Mouse (Mus musculus): ENCODE measurements around the gene Coq5.
A peak's percentile ranks its signal among the peaks of the same experiment; 100 is the strongest.

Gene Coq5

DNA sequence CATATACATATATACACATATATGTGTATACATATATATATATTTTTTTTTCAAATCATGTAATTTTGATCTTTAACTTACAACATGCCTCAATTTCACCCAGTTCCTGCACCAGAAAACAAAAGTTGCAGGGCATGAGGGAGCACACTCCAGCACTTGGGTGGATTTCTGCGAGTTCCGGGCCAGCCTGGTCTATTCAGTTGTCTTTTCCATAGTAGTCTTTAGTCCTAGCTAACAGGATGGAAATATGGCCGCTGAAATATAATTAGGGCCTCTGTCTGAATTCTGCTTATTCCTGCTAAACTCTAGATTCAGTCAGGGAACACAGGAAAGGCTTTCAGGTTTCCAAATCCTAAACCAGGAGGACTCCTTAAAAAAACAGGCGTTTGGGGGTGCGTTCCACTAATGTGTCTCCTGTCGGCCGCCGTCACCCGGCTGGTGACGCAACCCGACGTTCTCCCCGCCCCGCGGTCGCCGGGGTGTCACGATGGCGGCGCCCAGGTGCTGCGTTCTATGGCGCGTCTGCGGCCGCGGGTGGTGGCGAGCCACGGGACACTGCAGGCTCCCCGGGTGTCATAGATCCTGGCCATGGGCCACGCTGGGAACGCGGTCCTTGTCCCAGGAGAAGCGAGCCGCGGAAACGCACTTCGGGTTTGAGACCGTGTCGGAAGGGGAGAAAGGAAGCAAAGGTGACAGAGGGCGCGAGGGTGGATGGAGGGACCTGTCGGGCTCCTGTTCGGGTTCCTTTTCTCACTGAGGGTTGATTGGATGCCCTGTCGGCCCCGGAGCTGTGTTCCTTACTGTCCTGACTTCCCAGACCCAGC, at the start of gene Coq5:
Gene Coq5, plus strand, starts transcription at position 441 of the 824 bp plus-strand sequence.
- ATAC-seq (ENCODE audit: low TSS enrichment): peak; percentile 85

GRCm38 (mm10) chr5:115230830-115231551, 48.5 kb upstream of the Coq5 start:
- ATAC-seq (ENCODE audit: low TSS enrichment): peak; percentile 64

DNA sequence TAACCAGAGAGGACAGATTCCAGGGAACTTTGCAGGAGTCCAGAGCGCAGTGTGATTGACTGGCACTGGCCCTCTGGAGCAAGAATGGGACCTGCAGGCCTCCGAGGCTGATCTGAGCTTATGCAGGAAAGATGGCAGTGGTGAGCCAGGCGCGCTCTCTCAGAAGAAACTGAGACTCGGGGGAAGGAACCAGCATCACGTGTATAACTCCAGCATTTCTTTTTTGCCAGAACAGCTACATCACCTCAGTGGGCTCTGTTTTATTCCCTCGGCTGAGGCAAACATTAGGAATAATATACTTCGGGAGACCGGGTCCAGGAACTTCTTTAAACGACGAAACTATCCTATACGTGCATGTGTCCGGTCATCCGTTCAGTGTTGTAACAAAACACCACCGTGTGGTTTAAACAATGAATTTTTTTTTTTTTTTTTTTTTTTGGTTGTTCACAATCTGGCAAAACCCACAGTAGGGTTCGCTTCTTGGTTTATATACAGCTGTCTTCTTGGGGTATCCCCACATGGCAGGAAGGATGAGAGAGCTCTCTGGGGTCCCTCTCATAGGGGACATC, 47.8 kb upstream of the Coq5 start:
- ATAC-seq (ENCODE audit: low TSS enrichment): peak; percentile 25

DNA sequence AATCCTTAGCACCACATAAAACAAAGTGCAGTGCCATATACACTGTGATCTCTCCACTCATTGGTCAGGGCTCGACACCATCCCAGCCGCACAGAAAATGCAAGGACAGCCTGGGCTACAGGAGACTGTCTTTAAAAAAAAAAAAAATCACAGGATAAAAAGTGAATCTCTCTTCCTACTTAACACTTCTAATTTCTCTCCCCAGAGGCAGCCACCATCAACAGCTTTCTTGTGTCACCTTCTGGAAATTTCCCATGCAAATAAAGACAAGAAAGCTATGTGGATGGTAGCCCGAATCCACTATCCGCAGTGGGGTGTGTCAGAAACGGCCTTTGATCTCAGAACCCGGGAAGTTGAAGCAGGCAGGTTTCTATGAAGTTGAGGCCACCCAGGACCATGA, 47.0 kb upstream of the Coq5 start:
- ATAC-seq (ENCODE audit: low TSS enrichment): peak; percentile 3; the same call in 1 of the 2 replicates

- no peak for ATAC-seq (ENCODE audit: low TSS enrichment)
These were observed 46.3 kb upstream of the Coq5 start for GRCm38 (mm10) chr5:115233031-115233780.

DNA sequence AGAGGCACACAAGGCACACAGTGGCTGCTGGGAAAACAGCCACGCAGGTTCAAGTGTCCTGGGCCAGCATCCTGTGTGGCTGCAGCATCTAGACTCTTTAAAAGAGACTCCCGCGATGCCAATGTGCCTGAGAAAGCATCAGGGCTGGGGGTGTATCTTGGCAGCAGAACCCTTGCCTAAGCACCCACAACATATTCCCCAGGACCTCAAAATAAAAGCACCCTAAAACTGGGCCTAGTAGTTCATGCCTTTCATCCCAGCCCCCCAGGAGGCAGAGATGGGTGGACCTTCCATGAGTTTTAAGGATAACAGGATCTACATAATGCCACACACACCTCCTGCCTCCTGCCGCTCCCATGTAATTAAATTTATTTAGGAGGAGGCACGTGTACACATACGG, 44.9 kb upstream of the Coq5 start:
- ATAC-seq (ENCODE audit: low TSS enrichment): 0 out of 2 replicates have a peak, but pooled peaks have one; percentile 1

GRCm38 (mm10) chr5:115235323-115235771, 44.1 kb upstream of the Coq5 start:
- peak; percentile 25; the same call in 1 of the 2 replicates for ATAC-seq (ENCODE audit: low TSS enrichment)

DNA sequence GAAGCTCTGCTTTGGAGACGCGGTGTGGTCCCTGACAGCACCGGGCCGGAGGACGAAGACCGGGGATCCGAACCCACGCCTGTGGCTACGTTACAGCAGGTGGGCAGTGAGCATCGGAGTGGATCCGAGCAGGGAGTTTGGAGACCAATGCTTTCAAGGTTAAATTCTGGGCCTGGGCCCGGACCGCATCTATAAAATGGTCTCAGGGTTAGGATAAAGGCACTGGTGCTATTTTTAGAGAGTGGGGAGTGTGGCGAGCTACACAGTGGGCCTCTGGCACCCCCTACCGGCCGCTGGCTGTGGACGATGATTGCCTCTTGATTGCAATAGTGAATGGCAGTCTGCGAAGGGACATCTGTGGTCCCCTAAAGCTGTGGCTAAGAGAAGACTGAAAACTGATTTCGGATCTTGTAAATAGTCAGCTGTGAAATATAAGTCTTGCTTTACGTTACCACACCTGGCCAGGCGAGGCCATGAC, 43.6 kb upstream of the Coq5 start, which contains the start of gene Pop5:
Gene Pop5, plus strand, starts transcription at position 51 of the 478 bp plus-strand sequence.
- peak; percentile 25; the same call in 1 of the 2 replicates for ATAC-seq (ENCODE audit: low TSS enrichment)

DNA sequence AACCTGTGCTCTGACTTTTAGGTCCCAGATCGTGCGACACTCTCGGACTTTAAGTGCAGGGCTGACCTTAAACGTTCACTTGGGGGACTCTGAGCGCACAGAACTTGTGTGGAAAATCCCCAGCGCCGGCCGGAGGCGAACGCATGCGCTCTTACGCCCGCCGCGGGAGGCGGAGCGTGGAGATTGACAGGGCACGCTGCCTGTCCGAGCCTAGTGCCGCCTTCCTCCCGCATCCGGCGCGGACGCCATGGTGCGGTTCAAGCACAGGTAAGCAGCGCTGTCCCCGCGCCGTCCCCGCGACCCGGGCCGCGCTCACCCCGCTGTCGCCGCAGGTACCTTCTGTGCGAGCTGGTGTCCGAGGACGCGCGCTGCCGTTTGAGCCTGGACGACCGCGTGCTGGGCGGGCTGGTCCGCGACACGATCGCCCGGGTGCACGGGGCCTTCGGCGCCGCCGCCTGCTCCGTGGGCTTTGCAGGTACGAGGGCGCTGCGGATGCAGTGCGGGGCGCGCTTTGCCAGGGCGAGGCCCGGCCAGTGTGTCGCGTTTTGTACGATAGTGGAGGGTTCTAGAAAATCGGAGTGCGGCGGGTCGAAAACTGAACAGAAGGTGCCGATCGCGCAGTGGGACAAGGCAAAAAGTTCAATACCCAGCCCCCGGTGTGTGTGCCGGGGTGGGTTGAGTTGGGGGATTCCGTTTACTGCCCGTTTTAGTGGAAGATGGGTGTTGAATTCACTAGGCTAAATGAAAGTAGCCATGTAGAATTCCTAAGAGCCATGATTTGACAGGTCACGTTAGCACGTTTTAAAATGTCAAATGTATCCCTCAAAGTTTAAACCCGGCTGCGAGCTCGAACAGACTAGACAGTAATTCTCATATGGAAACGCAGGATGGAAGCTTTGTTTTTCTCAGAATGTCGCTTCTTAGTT, 41.4 kb upstream of the Coq5 start:
- peak; percentile 63 for ATAC-seq (ENCODE audit: low TSS enrichment)

- no peak for ATAC-seq (ENCODE audit: low TSS enrichment)
These were observed 40.7 kb upstream of the Coq5 start for GRCm38 (mm10) chr5:115238729-115239195.

DNA sequence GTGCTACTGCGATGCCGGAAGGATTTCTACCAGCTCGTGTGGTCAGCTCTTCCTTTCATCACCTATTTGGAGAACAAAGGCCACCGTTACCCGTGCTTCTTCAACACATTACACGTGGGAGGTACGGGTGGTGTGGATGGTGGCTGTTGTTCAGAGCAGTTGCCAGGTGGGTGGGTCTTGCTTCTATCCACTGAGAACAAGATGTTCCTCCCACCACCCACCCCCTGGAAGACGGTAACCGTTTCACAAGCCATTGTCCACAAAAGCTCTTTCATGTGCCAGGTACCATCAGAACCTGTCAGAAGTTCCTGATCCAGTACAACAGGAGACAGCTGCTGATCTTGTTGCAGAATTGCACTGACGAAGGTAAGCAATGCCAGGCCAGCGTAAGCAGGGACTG, 39.3 kb upstream of the Coq5 start:
- ATAC-seq (ENCODE audit: low TSS enrichment): 0 out of 2 replicates have a peak, but pooled peaks have one; percentile 13

GRCm38 (mm10) chr5:115255472-115255871, 24.0 kb upstream of the Coq5 start:
- ATAC-seq (ENCODE audit: low TSS enrichment): no peak

DNA sequence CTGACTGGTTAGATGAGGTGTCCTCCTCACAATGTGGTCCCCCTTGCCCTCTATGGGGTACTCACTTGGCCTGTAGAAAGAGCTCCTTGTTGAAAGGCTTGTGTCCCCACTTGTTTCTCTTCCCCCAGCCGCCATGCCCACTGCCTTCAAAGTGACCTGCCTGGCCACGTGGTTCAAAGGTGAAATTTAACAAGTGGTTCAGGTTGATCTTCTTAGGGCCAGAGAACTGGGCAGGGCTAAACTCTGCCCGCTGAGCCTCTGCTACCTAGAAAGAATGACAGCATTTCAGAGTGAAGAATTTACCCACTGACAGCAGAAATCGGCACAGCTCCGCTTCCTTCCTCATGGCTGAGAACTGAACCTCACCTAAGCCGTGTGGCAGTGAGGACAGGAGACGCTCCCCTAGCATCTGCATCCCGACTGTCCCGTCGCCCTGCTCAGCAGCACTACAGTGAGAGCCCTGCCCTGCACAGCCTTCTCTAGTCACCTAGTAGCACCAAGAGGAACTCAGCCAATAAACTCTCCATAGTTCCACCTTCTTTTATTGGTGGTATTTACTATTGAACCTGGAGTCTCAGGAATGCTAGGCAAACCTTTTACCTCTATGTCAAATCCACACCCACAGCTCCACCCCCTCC, 22.4 kb upstream of the Coq5 start:
- ATAC-seq (ENCODE audit: low TSS enrichment): no peak

DNA sequence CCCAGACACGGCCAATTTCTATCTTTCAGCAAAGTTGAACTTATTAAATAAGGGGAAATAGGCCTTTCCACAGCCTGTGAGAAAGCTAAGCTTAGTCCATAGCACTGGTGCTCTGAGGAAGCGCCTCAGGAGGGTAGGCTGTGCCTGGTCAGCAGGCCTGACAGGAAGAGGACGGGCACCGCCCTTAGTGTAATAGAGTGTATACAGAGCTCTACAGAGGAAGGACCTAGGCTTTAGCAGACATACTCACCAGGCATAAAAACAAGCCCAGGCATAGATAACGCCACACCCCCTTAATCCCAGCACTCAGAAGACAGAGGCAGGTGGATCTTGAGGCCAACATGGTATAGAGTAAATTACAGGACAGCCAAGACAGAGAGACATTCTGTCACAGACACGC, 19.1 kb upstream of the Coq5 start:
- ATAC-seq (ENCODE audit: low TSS enrichment): no peak

DNA sequence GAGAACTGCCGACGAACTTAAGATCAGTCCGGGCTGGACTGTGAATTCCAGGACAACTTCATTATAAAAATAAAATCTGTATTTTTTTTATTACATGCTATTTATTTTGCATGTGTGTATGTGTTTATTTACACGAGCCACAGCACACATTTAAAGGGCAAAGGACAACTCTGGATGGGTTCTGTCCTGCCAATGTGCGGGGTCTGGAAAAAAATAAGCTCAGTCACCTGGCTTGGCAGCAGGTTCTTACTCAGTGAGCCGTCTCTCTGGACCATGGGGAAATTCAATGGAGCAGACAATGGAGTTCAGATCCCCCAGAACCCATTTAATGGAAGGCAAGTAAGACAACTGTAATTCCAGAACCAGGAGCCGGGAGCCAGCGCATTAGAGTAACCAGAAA, 18.3 kb upstream of the Coq5 start:
- no peak for ATAC-seq (ENCODE audit: low TSS enrichment)

- ATAC-seq (ENCODE audit: low TSS enrichment): no peak
These were observed 17.6 kb upstream of the Coq5 start for GRCm38 (mm10) chr5:115261880-115262279.

- ATAC-seq (ENCODE audit: low TSS enrichment): no peak
These were observed 16.8 kb upstream of the Coq5 start for GRCm38 (mm10) chr5:115262502-115263291.

- no peak for ATAC-seq (ENCODE audit: low TSS enrichment)
These were observed 13.1 kb upstream of the Coq5 start for GRCm38 (mm10) chr5:115266340-115266739.

Measured in frontal cortex, adult (tissue).